In the genomic region with DNA sequence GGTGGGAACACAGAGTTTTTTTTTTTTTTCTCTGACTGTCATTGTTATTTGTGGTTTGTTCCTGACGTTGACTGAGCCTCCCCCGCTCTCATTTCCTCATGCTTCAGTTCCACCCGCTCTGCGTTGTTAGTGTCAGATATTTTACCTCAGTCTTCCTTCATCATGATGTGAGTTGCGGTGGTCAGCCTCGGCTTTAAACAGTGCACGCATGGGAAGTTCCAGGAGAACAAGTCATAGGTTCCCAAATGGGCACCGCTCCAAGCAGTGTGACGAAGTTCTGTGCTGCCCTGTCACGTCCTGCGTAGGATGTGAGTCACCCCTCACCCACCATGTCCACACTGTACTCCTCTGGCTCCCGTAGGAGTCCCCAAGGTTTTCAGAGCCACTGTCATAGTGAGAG, we compare ENCODE assay signal across 10 mouse cellular contexts. TPM values are rescaled to one million over a fixed set of nuclear protein-coding genes. Genes with fewer than 3 reads are reported as not detected.
DNase-seq lines count a peak whose midpoint lies in the region; ATAC-seq and TF ChIP-seq lines count a peak whose summit lies in the region.
"Had no signal": no experiment of that assay in that cellular context is flagged by ENCODE, and none has a peak within 500 bp of the region (broad histone marks: within the 10 kb centered on the region; RNA-seq: fewer than 3 reads in every experiment).

No protein-coding gene starts in this region.

- H3K79me2 ChIP-seq in C2C12 (ENCODE audit: control insufficient read depth, insufficient read depth) = no peaks in the 10 kb centered on the region

- TF ChIP-seq CTCF in C2C12 (IDR thresholded peaks at IDR 0.05; ENCODE audit: control insufficient read depth, insufficient read depth, insufficient read length) = no peak

- peak; percentile 65; the same call in 1 of the 2 replicates for ATAC-seq in heart, embryonic 16.5 days (replicated peaks; ENCODE audit: extremely low read depth, insufficient read depth, low FRiP score)
- ATAC-seq in midbrain, embryonic 14.5 days (ENCODE audit: low FRiP score, low TSS enrichment) = no peak

- peak overlapping the region; percentile 0; the same call in 1 of the 2 replicates for H3K27ac ChIP-seq in heart, embryonic 16.5 days (ENCODE audit: low read length)
- no peak overlapping the region for H3K27ac ChIP-seq in midbrain, embryonic 14.5 days (replicated peaks; ENCODE audit: low read depth, low read length)
- H3K27ac ChIP-seq: neural tube, embryonic 12.5 days had no signal

- 0 out of 2 replicates have a peak overlapping the region, but pooled peaks have one; percentile 2 for H3K9ac ChIP-seq in heart, embryonic 16.5 days (ENCODE audit: low read length)
- H3K9ac ChIP-seq in midbrain, embryonic 14.5 days (replicated peaks; ENCODE audit: low read length) = no peak overlapping the region
- H3K9ac ChIP-seq: neural tube, embryonic 12.5 days had no signal

- H3K4me1 ChIP-seq in heart, embryonic 16.5 days (ENCODE audit: control insufficient read depth, insufficient read depth, low read length) = no peaks in the 10 kb centered on the region
- no peaks in the 10 kb centered on the region for H3K4me1 ChIP-seq in midbrain, embryonic 14.5 days (ENCODE audit: control insufficient read depth, insufficient read depth, low read length)
- H3K4me1 ChIP-seq: neural tube, embryonic 12.5 days had no signal

- H3K79me3 ChIP-seq in C2C12 (ENCODE audit: low read depth) = no peaks in the 10 kb centered on the region

- H3K9me3 ChIP-seq in heart, embryonic 16.5 days (replicated peaks; ENCODE audit: control insufficient read depth, low read length) = no peaks in the 10 kb centered on the region
- no peaks in the 10 kb centered on the region for H3K9me3 ChIP-seq in midbrain, embryonic 14.5 days (ENCODE audit: control insufficient read depth, low read length)
- H3K9me3 ChIP-seq: neural tube, embryonic 12.5 days had no signal

- no peaks in the 10 kb centered on the region for H3K27me3 ChIP-seq in C2C12 (ENCODE audit: control insufficient read depth, insufficient read depth, insufficient read length)
- no peaks in the 10 kb centered on the region for H3K27me3 ChIP-seq in heart, embryonic 16.5 days (ENCODE audit: control insufficient read depth, insufficient read depth, low read length)
- H3K27me3 ChIP-seq in midbrain, embryonic 14.5 days (ENCODE audit: control insufficient read depth, insufficient read depth, low read length) = no peaks in the 10 kb centered on the region
- H3K27me3 ChIP-seq: neural tube, embryonic 12.5 days had no signal

- H3K36me3 ChIP-seq in C2C12 (ENCODE audit: control insufficient read depth, insufficient read depth) = no peaks in the 10 kb centered on the region
- H3K36me3 ChIP-seq in heart, embryonic 16.5 days (ENCODE audit: control insufficient read depth, insufficient read depth) = no peaks in the 10 kb centered on the region
- no peaks in the 10 kb centered on the region for H3K36me3 ChIP-seq in midbrain, embryonic 14.5 days (ENCODE audit: control insufficient read depth, insufficient read depth, low read length)
- H3K36me3 ChIP-seq: neural tube, embryonic 12.5 days had no signal

- H3K4me2 ChIP-seq in heart, embryonic 16.5 days (ENCODE audit: low read depth, low read length) = peak overlapping the region; percentile 41
- no peak overlapping the region for H3K4me2 ChIP-seq in midbrain, embryonic 14.5 days (ENCODE audit: low read length)
- H3K4me2 ChIP-seq: neural tube, embryonic 12.5 days had no signal

- DNase-seq in T-cell, adult 2 months (ENCODE audit: low spot score) = peak; percentile 97
- peak; percentile 39 to 48 for DNase-seq in lung, adult 18-20 months
- peak; percentile 11 to 50 for DNase-seq in thymus, adult 18-20 months
- no peak for DNase-seq in frontal cortex, adult 2 months (ENCODE audit: extremely low spot score in 1 of 2, low spot score in 1 of 2)
- no peak for DNase-seq in cerebellum, postnatal 10 days
- no peak for DNase-seq in midbrain, embryonic 14.5 days

- no peak overlapping the region for H3ac ChIP-seq in C2C12 (ENCODE audit: control insufficient read depth, insufficient read length, low read depth)

- WGBS in heart, embryonic 16.5 days = 50% methylated on average over 12 of the region's 12 CpGs
- 86% methylated on average over 12 of the region's 12 CpGs for WGBS in midbrain, embryonic 14.5 days

- H3K4me3 ChIP-seq in C2C12 (ENCODE audit: insufficient read depth, poor library complexity, severe bottlenecking) = no peak overlapping the region
- peak overlapping the region; percentile 32 for H3K4me3 ChIP-seq in heart, embryonic 16.5 days (ENCODE audit: low read length)
- H3K4me3 ChIP-seq in midbrain, embryonic 14.5 days (replicated peaks; ENCODE audit: low read depth, low read length) = no peak overlapping the region
- H3K4me3 ChIP-seq: neural tube, embryonic 12.5 days had no signal

TF ChIP-seq in C2C12, 6 proteins besides CTCF, POLR2A, EP300 and RAD21:
- TF ChIP-seq MYOD1 (IDR thresholded peaks at IDR 0.05; ENCODE audit: control insufficient read depth, insufficient read length, low read depth) (no peak), USF1 (IDR thresholded peaks at IDR 0.05; ENCODE audit: low read depth) (no peak), MYOG (IDR thresholded peaks at IDR 0.05; ENCODE audit: control insufficient read depth, extremely low read depth, insufficient read length) (no peak), CEBPB (IDR thresholded peaks at IDR 0.05; ENCODE audit: low read depth) (no peak), FOSL1 (IDR thresholded peaks at IDR 0.05; ENCODE audit: insufficient read depth, low read length, poor library complexity, severe bottlenecking) (peak; percentile 54), MAX (IDR thresholded peaks at IDR 0.05) (no peak)
TF ChIP-seq in C2C12: peak in this region for 1.

RNA-seq across cellular contexts. Expression of gene Ramp3, which starts 36.9 kb away (rescaled TPM):
- polyA plus RNA-seq in C2C12 (2012; fragmentation: generic; extraction: Trizol) = 0.05 TPM
- polyA plus RNA-seq in heart, embryonic 16.5 days (2015; fragmentation: Nextera tagmentation; extraction: Ambion mirVana) = 4.3 and 5.9 TPM in 2 replicates
- polyA plus RNA-seq in frontal cortex, adult 2 months (2012; rRNA removed) = 18.5 and 30.4 TPM in 2 replicates
- polyA plus RNA-seq in midbrain, embryonic 14.5 days (2014; fragmentation: Nextera tagmentation; extraction: Ambion mirVana) = 5.9 and 7.0 TPM in 2 replicates

RNA-seq across cellular contexts. Expression of gene Wap, which starts 56.7 kb away (rescaled TPM):
- not detected for polyA plus RNA-seq in C2C12 (2012; fragmentation: generic; extraction: Trizol)
- polyA plus RNA-seq in heart, embryonic 16.5 days (2015; fragmentation: Nextera tagmentation; extraction: Ambion mirVana) = not detected in 2 replicates
- not detected in 2 replicates for polyA plus RNA-seq in frontal cortex, adult 2 months (2012; rRNA removed)
- polyA plus RNA-seq in midbrain, embryonic 14.5 days (2014; fragmentation: Nextera tagmentation; extraction: Ambion mirVana) = not detected in 2 replicates
- polyA plus RNA-seq: cortical plate, adult 2 months; neural tube, embryonic 12.5 days had no signal

Comparison
In these comparisons a context has a peak if more than half of its experiments do, and no peak if none do; other contexts are left out.
1. DNase-seq: peak in T-cell, adult 2 months (single experiment), lung, adult 18-20 months (2 of 2) and thymus, adult 18-20 months (2 of 2); none in frontal cortex, adult 2 months (0 of 2), cerebellum, postnatal 10 days (0 of 2) and midbrain, embryonic 14.5 days (single experiment).